Mouse (Mus musculus) liver, adult 2 months (tissue): ENCODE data around the gene Nadk2. TPM values are rescaled to one million over a fixed set of nuclear protein-coding genes. Genes with fewer than 3 reads are reported as not detected.
A peak's percentile ranks its signal among the peaks of the same experiment; 100 is the strongest.

Experiments used
- DNase-seq: peaks from one replicate; pipeline ENCODE4 v3.0.0-alpha.2; 2011; ENCODE audit warnings: low read depth, low spot score; ENCODE audit errors: extremely low read depth
- H3K27ac ChIP-seq: fragments of 200-500 bp; replicated peaks from 2 replicates; pipeline ENCODE4 v1.5.1; 2012; ENCODE audit warnings: low read depth, mild to moderate bottlenecking, control low read depth, inconsistent platforms, low read length; ENCODE audit not compliant: insufficient read depth
- H3K27me3 ChIP-seq: fragments of 200-500 bp; 2 replicates; pipeline ENCODE4 v1.6.1; 2012; ENCODE audit warnings: mild to moderate bottlenecking, moderate library complexity, low read length, inconsistent platforms; ENCODE audit not compliant: control insufficient read depth, insufficient read depth
- H3K36me3 ChIP-seq: fragments of 200-500 bp; 2 replicates; pipeline ENCODE4 v1.6.1; 2012; ENCODE audit warnings: low read length, inconsistent platforms; ENCODE audit not compliant: control insufficient read depth, insufficient read depth
- H3K4me1 ChIP-seq: fragments of 200-500 bp; 2 replicates; pipeline ENCODE4 v1.6.1; 2011; ENCODE audit warnings: low read length; ENCODE audit not compliant: control insufficient read depth, insufficient read depth
- H3K4me3 ChIP-seq: fragments of 200-500 bp; 2 replicates; pipeline ENCODE4 v1.5.1; 2011; ENCODE audit warnings: low read depth, mild to moderate bottlenecking, control low read depth, low read length, moderate library complexity; ENCODE audit not compliant: insufficient read depth
- H3K79me2 ChIP-seq: fragments of 200-500 bp; 2 replicates; pipeline ENCODE4 v1.6.1; 2012; ENCODE audit warnings: inconsistent platforms, mild to moderate bottlenecking, low read length, moderate library complexity; ENCODE audit not compliant: control insufficient read depth, insufficient read depth
- H3K9ac ChIP-seq: fragments of 200-500 bp; 2 replicates; pipeline ENCODE4 v1.6.1; 2012; ENCODE audit warnings: low read depth, mild to moderate bottlenecking, control low read depth, inconsistent platforms, low read length
- CTCF ChIP-seq: fragments of 200-500 bp; IDR thresholded peaks from 2 replicates; pipeline ENCODE4 v1.5.1; 2011; ENCODE audit warnings: low read depth, low read length, control low read depth
- POLR2A ChIP-seq: fragments of 200-500 bp; IDR thresholded peaks from 2 replicates; pipeline ENCODE4 v1.6.1; 2011; ENCODE audit warnings: low read length, control low read depth; ENCODE audit not compliant: insufficient read depth; ENCODE audit errors: extremely low read depth
- WGBS: fragments of 180-500 bp; shearing (Covaris S2); methylation state at CpG from one replicate; pipeline ENCODE4 v1.1.7; 2018; 5-methylcytosine and 5-hydroxymethylcytosine counted together
- polyA plus RNA-seq: library from polyadenylated mRNA; depleted of rRNA; stranded (reverse); fragments of >200 nt; gene quantifications from 2 replicates; pipeline ENCODE4 v1.2.3, GENCODE M21; 2012
- total RNA-seq: library from RNA; depleted of rRNA; stranded (reverse); fragments of >200 nt; gene quantifications from 2 replicates; pipeline ENCODE4 v1.2.3, GENCODE M21; 2014

Gene Nadk2
- total and polyA plus RNA-seq, 2 experiments, result 71.8 to 163 TPM

DNA sequence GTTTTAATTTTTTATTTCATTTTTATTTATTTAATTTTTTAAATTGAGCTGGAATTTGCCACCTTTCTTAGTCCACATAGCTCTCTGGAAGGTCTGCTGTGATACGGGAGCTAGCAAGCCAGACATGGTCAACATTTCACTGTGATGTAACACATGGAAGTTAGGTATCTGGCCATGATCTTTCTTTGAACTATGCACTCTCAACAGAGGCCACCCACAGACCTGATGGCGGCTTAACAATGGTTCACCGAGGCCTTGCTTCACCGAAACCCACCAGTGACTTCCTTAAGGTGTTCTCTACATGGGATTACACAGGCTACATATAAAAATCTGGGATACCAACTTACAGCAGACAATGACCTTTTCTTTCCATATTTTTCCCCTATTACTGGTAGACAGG, 43.1 kb downstream of the Nadk2 start:
- TF ChIP-seq CTCF (no peak), POLR2A (no peak)
- WGBS, result 15% methylated on average over 4 of the region's 4 CpGs
- peaks cover 27% of the 10 kb centered on the region for H3K4me1 ChIP-seq
- peak overlapping the region; percentile 48 for H3K9ac ChIP-seq
- no peaks in the 10 kb centered on the region for H3K27me3 ChIP-seq
- peaks cover 12% of the 10 kb centered on the region for H3K36me3 ChIP-seq
- peak; percentile 94 for DNase-seq
- no peak overlapping the region for H3K4me3 ChIP-seq
- H3K79me2 ChIP-seq, result no peaks in the 10 kb centered on the region
- peak overlapping the region; percentile 91 for H3K27ac ChIP-seq

DNA sequence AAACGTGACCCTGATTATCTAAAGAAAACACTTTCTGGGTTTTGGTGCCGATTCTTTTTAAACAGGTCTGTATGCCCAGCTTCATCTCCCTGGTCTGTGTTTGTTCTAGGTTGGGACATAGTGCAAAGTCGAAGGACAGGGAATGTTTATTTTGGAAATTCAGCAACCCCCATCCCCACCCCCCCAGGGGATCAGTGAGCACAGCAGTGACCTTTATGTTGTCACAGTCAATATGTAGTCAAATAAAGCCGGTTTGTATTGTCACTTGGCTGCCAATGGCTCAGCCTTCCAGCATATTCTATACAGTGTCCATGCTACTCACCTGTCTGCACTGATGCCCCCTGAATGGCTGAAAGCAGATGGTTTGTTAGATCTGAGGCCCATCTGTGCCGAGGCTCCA, 43.5 kb downstream of the Nadk2 start:
- H3K79me2 ChIP-seq, result no peaks in the 10 kb centered on the region
- peak overlapping the region; percentile 100 for H3K27ac ChIP-seq
- peaks cover 28% of the 10 kb centered on the region for H3K4me1 ChIP-seq
- no peak for TF ChIP-seq POLR2A
- no peak for TF ChIP-seq CTCF
- H3K36me3 ChIP-seq, result peaks cover 12% of the 10 kb centered on the region
- peak; percentile 99 for DNase-seq
- no peak overlapping the region for H3K4me3 ChIP-seq
- WGBS, result 19% methylated on average over 5 of the region's 5 CpGs
- no peaks in the 10 kb centered on the region for H3K27me3 ChIP-seq
- H3K9ac ChIP-seq, result 0 out of 2 replicates have a peak overlapping the region, but pooled peaks have one; percentile 42

DNA sequence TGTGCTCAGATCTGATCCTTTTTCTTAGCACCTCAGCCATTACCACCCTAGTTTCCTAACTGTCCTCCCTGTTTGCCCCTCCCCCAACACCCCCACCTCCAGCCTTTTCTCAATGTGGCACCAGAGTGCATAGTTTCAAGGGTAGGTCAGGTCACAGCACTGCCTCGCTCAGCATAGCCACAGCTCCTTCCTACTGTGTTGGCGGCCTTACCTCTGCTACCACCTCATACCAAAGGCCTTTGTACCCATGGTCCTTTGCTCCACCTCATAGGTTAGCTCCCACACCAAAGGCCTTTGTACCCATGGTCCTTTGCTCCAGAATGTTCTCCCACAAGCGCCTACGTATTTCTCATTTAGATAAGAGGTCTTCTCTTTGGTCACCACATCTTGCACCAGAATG, 47.8 kb downstream of the Nadk2 start:
- H3K9ac ChIP-seq, result no peak overlapping the region
- peak overlapping the region; percentile 94 for H3K27ac ChIP-seq
- peaks cover 8% of the 10 kb centered on the region; the same call in 1 of the 2 replicates for H3K36me3 ChIP-seq
- peak; percentile 94 for DNase-seq
- no peaks in the 10 kb centered on the region for H3K79me2 ChIP-seq
- peaks cover 20% of the 10 kb centered on the region for H3K4me1 ChIP-seq
- 29% methylated on average over 4 of the region's 4 CpGs for WGBS
- no peak for TF ChIP-seq POLR2A
- no peak for TF ChIP-seq CTCF
- no peaks in the 10 kb centered on the region for H3K27me3 ChIP-seq
- no peak overlapping the region for H3K4me3 ChIP-seq

DNA sequence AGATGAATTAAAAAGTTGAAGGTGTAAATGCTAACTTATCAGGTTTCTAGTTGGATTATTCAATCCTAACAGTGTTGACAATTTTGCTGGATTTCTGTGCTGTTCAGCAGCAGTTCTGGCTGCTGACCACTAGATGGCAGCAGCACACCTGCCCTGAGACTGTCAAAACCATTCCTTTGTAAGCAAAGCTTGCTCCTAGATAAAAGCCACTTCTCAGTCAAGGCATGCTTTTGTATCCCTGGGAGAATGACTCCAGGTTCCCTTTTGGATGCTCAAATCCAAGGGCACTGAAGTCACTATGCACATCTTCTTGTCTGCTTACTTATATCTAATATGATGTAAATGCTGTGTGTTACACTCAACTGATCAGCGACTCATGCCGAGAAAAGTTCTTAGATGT, 49.0 kb downstream of the Nadk2 start:
- Histone ChIP-seq H3K4me1 (peaks cover 16% of the 10 kb centered on the region), H3K9ac (no peak overlapping the region), H3K27ac (peak overlapping the region; percentile 94; the same call in 1 of the 2 replicates), H3K4me3 (no peak overlapping the region), H3K79me2 (no peaks in the 10 kb centered on the region), H3K36me3 (peaks cover 8% of the 10 kb centered on the region; the same call in 1 of the 2 replicates), H3K27me3 (no peaks in the 10 kb centered on the region)
- 96% methylated on average over 2 of the region's 2 CpGs for WGBS
- TF ChIP-seq POLR2A (no peak), CTCF (peak; percentile 92)
- peak; percentile 74 for DNase-seq

DNA sequence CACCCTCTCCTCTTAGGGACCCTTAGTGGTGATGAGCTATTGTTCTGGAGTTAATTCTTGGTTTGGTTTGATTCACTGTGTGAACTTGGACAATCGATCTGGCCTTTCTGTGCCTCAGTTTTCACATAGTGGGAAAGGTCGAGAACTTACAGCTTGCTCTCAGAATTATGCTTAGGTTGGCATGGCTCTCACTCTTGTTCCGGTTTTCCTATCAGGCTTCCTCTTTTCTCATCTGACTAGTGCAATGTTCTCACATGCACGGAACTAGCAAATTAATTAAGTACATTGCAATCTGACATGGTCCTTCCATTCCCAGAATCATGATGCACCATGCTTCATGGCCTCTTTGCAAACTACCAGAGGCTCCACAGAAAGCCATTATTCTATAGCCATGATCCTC, 51.9 kb downstream of the Nadk2 start:
- H3K27me3 ChIP-seq, result no peaks in the 10 kb centered on the region
- no peak overlapping the region for H3K4me3 ChIP-seq
- 72% methylated on average over 4 of the region's 4 CpGs for WGBS
- peak; percentile 38 for DNase-seq
- no peak overlapping the region for H3K27ac ChIP-seq
- peaks cover 10% of the 10 kb centered on the region for H3K4me1 ChIP-seq
- no peak overlapping the region for H3K9ac ChIP-seq
- no peak for TF ChIP-seq CTCF
- no peak for TF ChIP-seq POLR2A
- H3K79me2 ChIP-seq, result no peaks in the 10 kb centered on the region
- H3K36me3 ChIP-seq, result peaks cover 3% of the 10 kb centered on the region; the same call in 1 of the 2 replicates

GRCm38 (mm10) chr15:9124856-9125255, 53.8 kb downstream of the Nadk2 start:
- no peak for DNase-seq
- WGBS, result 93% methylated on average over 21 of the region's 21 CpGs
- H3K27me3 ChIP-seq, result no peaks in the 10 kb centered on the region
- H3K9ac ChIP-seq, result no peak overlapping the region
- no peak overlapping the region for H3K27ac ChIP-seq
- TF ChIP-seq POLR2A, result no peak
- no peak for TF ChIP-seq CTCF
- H3K4me1 ChIP-seq, result no peaks in the 10 kb centered on the region; the same call in 1 of the 2 replicates
- H3K36me3 ChIP-seq, result peaks cover 3% of the 10 kb centered on the region; the same call in 1 of the 2 replicates
- no peak overlapping the region for H3K4me3 ChIP-seq
- H3K79me2 ChIP-seq, result no peaks in the 10 kb centered on the region
